Mouse (Mus musculus) fat pad, adult 2 months (tissue): ENCODE data around the gene Tcte2.
"Not testable (repeated sequence)": the region's sequence is repeated elsewhere in the genome, so short reads cannot be mapped to it uniquely, and the experiment has no call there.

Experiments
- DNase-seq: peaks from one replicate; pipeline ENCODE4 v3.0.0-alpha.2; 2011; ENCODE audit warnings: low read depth, low spot score; ENCODE audit errors: extremely low read depth

Tcte2 gene

GRCm38 (mm10) chr17:13761179-13761913, at the start of gene Tcte2:
TSS of gene Tcte2 (minus strand) at chr17:13761825.
- DNase-seq: no peak

GRCm38 (mm10) chr17:13806016-13806415, 44.4 kb upstream of the Tcte2 start:
- no peak for DNase-seq

- DNase-seq: no peak
Measured at GRCm38 (mm10) chr17:13802836-13803408, 41.3 kb upstream of the Tcte2 start.

GRCm38 (mm10) chr17:13797691-13798090, 36.1 kb upstream of the Tcte2 start:
- DNase-seq: no peak

- not testable (repeated sequence) for DNase-seq
Measured at GRCm38 (mm10) chr17:13790033-13790432, 28.4 kb upstream of the Tcte2 start.

DNA sequence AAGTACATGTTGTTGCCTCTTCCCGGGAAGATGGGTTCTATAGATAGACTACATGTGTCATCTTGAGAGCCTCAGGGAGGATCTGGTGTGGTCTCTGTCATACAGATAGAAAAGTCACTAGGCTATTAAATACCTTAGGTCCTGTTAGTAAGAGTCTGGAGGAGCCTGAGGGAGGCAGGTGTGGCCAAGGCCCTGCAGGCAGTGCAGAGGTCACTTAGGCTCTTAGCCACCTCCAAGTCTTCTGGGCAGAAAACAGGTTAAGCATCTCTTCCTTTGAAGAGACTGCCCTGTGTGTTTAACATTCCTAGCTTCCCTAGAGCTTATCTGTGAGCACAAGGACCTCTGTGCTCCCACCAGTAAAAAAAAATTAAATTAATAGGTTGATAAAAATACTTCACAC, 21.8 kb upstream of the Tcte2 start:
- DNase-seq: no peak

GRCm38 (mm10) chr17:13781948-13782347, 20.3 kb upstream of the Tcte2 start:
- no peak for DNase-seq

GRCm38 (mm10) chr17:13778865-13779264, 17.2 kb upstream of the Tcte2 start:
- DNase-seq: no peak

DNA sequence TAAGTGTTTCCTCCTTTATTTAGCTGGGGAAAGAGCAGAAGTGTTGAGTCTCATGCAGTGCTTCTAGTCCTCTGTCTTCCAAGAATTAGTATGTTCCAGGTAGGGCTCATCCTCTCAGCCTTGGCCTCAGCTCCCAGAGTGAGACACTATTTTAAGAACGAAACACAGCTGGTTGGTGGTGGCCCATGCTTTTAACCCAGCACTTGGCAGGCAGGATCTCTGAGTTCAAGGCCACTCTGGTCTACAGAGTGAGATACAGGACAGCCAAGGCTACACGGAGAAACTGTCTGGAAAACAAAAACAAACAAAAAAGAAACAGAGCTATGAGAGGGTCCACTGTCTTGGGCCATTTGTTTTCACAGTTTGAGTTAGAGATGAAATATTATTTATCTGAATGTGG, 16.1 kb upstream of the Tcte2 start:
- no peak for DNase-seq

- DNase-seq: no peak
Measured at GRCm38 (mm10) chr17:13769256-13769655, 7.6 kb upstream of the Tcte2 start.

- DNase-seq: no peak
Measured at GRCm38 (mm10) chr17:13768531-13768930, 6.9 kb upstream of the Tcte2 start.

- DNase-seq: not testable (repeated sequence)
Measured at GRCm38 (mm10) chr17:13764911-13765310, 3.3 kb upstream of the Tcte2 start.

DNA sequence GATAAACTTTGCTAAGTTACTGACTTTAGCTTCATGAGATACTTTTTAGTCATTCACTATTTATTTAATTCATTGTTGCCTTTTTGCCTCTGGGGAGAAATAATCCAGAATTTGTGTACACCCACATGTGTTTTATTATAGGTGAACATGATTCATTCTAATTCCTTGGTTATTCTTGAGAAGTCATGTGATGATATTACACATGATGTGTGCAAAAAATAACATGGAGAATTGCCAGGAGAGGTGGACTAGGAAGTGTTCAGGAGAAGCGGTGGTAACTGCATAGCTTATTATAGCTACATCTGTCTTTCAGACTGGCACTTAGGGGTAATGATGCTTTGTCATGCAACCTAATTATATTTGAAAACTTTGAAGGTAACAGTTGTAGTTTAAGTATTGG, 2.2 kb upstream of the Tcte2 start:
- DNase-seq: peak; percentile 21

GRCm38 (mm10) chr17:13760675-13761178, 898 bp downstream of the Tcte2 start:
- DNase-seq: no peak

DNA sequence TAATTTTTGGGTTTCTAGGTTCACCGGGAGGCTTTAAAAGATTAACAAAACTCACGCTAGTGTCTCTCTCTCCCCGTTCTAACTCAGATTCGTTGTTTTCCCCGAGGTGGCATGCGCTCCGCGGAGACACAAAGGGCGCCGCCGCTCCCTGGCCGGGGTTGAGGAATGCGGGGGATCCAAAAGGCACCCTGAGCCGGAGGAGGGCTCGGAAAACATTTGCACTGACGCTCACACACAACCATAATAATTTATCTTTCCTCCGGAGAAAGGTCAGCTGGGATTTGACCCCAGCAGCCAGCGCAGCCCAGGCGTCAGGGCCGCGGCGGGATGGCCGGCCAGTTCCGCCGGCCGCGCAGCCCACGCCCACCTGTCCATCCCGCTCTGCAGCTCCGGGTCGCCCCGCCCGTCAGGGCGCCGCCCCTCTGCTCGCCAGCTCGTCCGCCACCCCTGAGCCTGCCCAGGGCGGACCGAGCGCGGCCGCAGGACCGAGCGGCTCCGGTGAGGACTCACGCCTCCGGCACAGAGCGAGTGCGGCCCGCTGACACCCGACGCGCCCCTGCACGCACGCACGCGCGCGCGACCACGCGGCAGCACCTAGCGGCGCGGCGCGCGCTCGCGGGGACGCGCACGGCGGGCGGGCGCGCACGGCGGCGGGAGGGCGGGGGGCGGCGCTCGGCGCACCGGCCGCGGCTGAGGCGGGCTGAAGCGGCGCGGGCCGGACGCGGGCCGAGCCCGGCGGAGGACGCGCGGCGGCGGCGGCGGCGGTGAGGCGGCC, 1.6 kb downstream of the Tcte2 start, which contains the start of gene Afdn:
Gene Afdn (plus strand): TSS at position 687 of the 775 bp plus-strand sequence.
- no peak for DNase-seq

DNA sequence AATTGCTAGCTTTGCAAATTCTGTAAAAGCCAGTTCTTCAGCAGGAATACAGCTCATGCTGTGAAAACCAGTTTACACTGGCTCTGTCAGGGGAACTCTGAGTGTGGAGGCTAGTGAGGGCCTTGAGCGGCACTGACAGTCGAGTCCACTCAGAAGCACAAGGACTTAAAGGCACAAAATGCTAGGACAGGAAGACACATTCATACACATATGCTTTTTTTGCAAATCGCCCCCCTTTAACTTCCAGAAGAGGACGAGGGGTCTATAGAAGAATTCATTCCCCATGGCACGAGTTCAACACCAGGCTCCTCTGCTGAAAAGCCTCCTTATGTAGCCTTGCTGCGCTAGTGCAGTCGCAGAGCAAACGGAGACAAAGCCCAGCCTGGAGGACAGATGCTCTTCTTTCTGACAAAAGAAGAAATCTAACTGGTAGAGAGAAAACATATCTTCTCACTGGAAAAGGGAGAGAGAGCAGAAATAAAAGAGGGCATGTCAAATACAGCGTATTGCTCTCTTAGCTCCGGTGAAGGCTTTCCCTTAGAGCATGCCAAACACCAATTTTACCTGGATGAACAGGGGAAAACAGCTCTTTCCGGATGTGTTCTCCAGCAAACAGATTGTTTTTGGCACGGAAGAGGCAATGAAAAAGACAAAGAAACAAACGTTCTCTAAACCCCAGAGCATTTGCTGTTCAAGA, 2.3 kb downstream of the Tcte2 start:
- no peak for DNase-seq

GRCm38 (mm10) chr17:13758586-13758985, 3.0 kb downstream of the Tcte2 start:
- DNase-seq: no peak

- DNase-seq: no peak
Measured at GRCm38 (mm10) chr17:13754940-13755339, 6.7 kb downstream of the Tcte2 start.

DNA sequence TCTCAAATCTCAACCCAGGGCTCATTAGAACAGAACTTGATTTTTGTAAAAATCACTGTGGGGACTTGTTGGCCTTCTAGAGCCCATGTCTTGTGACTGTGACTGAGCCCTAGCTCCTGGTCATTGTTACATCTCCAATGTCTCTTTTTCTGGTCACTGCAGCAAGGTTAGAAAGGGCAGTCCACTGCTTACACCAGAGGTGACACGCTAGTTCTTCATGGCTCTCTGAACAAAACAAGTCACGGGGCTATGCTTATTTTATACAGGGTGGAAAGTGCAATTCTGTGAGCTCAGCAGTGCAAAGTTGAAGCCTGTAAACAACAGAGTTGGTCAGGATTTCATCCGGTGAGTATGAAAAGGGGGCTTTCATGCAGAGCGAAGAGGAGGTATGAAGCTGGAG, 7.7 kb downstream of the Tcte2 start:
- DNase-seq: no peak

DNA sequence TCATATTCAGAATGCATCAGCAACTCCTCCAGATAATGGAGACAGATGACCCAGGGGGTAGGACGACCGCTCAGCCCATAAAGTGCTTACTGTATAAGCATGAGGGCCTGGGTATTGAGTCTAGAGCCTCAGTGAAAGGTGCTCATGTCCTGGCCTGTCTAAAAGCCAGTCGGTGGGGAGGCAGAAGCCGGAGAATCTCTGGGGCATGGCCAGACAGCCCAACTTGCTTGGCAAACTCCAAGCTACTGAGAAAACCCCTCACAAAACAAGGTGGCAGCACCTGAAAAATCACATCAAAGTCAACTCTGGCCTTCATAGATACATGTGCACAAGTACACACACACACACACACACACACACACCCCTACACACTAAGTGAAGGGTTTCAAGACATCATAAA, 12.6 kb downstream of the Tcte2 start:
- no peak for DNase-seq

GRCm38 (mm10) chr17:13747681-13748080, 13.9 kb downstream of the Tcte2 start:
- no peak for DNase-seq
